Mouse (Mus musculus) intestine, embryonic 14.5 days (tissue): ENCODE measurements around the gene Ifitm1. TPM values are rescaled to one million over a fixed set of nuclear protein-coding genes. Genes with fewer than 3 reads are reported as not detected.

Source experiments
- ATAC-seq: fragments of 200-750 bp; cut with Nextera tagmentation; replicated peaks from 2 replicates; pipeline ENCODE4 v1.8.0; 2017; ENCODE audit warnings: low read depth, moderate number of reproducible peaks, moderate TSS enrichment, moderate library complexity; ENCODE audit not compliant: low FRiP score, low TSS enrichment
- DNase-seq: peaks from one replicate; pipeline ENCODE4 v3.0.0-alpha.2; 2018; ENCODE audit warnings: low spot score
- H3K27ac ChIP-seq: fragments of 300-500 bp; sonication (generic); 2 replicates; pipeline ENCODE4 v1.5.1; 2014; ENCODE audit warnings: low read depth, mild to moderate bottlenecking, control low read depth
- H3K27me3 ChIP-seq: fragments of 300-500 bp; sonication (generic); replicated peaks from 2 replicates; pipeline ENCODE4 v1.6.1; 2014; ENCODE audit warnings: low read length, control low read depth; ENCODE audit not compliant: control insufficient read depth, insufficient read depth
- H3K36me3 ChIP-seq: fragments of 300-500 bp; sonication (generic); 2 replicates; pipeline ENCODE4 v1.6.1; 2014; ENCODE audit warnings: low read length, control low read depth; ENCODE audit not compliant: control insufficient read depth, insufficient read depth
- H3K4me1 ChIP-seq: fragments of 300-500 bp; sonication (generic); replicated peaks from 2 replicates; pipeline ENCODE4 v1.6.1; 2014; ENCODE audit warnings: low read length, control low read depth, mixed read lengths; ENCODE audit not compliant: control insufficient read depth, insufficient read depth
- H3K4me2 ChIP-seq: fragments of 300-500 bp; sonication (generic); 2 replicates; pipeline ENCODE4 v1.6.1; 2014; ENCODE audit warnings: low read length
- H3K4me3 ChIP-seq: fragments of 300-500 bp; sonication (generic); 2 replicates; pipeline ENCODE4 v1.5.1; 2014; ENCODE audit warnings: low read depth, low read length, control low read depth, mixed read lengths
- H3K9ac ChIP-seq: fragments of 300-500 bp; sonication (generic); 2 replicates; pipeline ENCODE4 v1.6.1; 2014; ENCODE audit warnings: mild to moderate bottlenecking, low read length
- H3K9me3 ChIP-seq: fragments of 300-500 bp; sonication (generic); 2 replicates; pipeline ENCODE4 v1.6.1; 2016; ENCODE audit warnings: low read length, control low read depth; ENCODE audit not compliant: control insufficient read depth
- WGBS: fragments of 180-500 bp; shearing (Covaris S2); extraction: QIAGEN DNeasy Blood & Tissue Kit; methylation state at CpG from one replicate; pipeline ENCODE4 v1.1.7; 2014; 5-methylcytosine and 5-hydroxymethylcytosine counted together
- polyA plus RNA-seq: library from polyadenylated mRNA; unstranded; fragments of >200 nt; fragmentation: Nextera tagmentation; extraction: Ambion mirVana; gene quantifications from 2 replicates; pipeline ENCODE4 v1.2.1, GENCODE M21; 2014

Ifitm1 gene
- polyA plus RNA-seq, 1 experiment from 2014 or later = 198 TPM

DNA sequence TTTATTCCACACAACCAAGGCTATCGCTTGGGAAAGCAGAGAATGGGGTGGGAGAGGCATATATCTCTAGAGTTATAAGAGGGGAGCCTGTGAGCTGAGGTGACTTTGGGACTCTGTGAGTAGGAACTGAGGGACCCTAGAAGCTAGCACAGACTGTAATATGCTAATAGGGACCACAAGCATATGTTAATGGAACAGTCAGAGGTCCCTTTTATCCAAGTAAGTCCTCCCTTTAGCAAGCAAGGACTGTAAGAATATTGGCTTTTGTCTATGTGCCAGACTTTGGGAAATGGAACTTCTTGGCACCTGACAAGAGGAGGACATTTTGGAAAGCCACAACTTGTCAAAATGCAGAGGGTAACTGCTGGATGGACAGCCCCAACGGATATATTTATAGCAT lies 28.1 kb upstream of the Ifitm1 start:
- Histone ChIP-seq H3K27me3 (0 out of 2 replicates have a peak, but pooled peaks cover 3% of the 10 kb centered on the region), H3K4me3 (no peak overlapping the region), H3K9me3 (no peaks in the 10 kb centered on the region), H3K36me3 (peaks cover 3% of the 10 kb centered on the region; the same call in 1 of the 2 replicates), H3K4me1 (peaks cover 38% of the 10 kb centered on the region), H3K27ac (peak overlapping the region; percentile 88; the same call in 1 of the 2 replicates), H3K4me2 (no peak overlapping the region), H3K9ac (no peak overlapping the region)
- ATAC-seq (no peak), DNase-seq (no peak)
- 36% methylated on average over 2 of the region's 2 CpGs for WGBS

DNA sequence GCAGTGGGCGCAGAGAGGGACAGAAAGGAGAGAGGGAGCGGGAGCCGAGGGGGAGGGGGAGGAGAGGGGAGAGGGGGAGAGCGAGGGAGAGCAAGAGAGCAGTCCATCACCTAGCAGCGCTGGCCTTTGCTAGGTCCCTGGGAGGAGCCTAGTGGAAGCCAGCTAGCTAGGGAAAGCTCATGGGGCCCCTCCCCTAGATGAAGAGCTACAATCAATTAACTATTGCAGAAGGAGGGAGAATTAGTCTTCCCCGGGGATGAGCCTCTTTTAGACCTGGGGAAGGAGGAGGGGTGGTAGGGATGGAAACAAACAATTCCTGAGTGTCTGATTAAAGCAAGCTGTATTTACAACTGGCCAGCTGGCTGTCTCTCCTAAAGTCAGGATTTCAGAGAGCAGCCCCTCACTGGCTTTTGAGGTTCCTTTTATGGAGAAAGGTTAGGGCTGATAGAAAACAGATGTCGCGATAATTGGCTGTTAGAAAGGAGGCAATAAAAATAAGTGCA lies 27.3 kb upstream of the Ifitm1 start:
- H3K9me3 ChIP-seq = no peaks in the 10 kb centered on the region
- 0 out of 2 replicates have a peak, but pooled peaks cover 3% of the 10 kb centered on the region for H3K27me3 ChIP-seq
- peak overlapping the region; percentile 41 for H3K4me2 ChIP-seq
- 4% methylated on average over 8 of the region's 8 CpGs for WGBS
- ATAC-seq (peak; percentile 29; the same call in 1 of the 2 replicates), DNase-seq (peak; percentile 71)
- peak overlapping the region; percentile 88 for H3K27ac ChIP-seq
- H3K4me1 ChIP-seq = peaks cover 38% of the 10 kb centered on the region
- H3K4me3 ChIP-seq = no peak overlapping the region
- peaks cover 5% of the 10 kb centered on the region for H3K36me3 ChIP-seq
- no peak overlapping the region for H3K9ac ChIP-seq

DNA sequence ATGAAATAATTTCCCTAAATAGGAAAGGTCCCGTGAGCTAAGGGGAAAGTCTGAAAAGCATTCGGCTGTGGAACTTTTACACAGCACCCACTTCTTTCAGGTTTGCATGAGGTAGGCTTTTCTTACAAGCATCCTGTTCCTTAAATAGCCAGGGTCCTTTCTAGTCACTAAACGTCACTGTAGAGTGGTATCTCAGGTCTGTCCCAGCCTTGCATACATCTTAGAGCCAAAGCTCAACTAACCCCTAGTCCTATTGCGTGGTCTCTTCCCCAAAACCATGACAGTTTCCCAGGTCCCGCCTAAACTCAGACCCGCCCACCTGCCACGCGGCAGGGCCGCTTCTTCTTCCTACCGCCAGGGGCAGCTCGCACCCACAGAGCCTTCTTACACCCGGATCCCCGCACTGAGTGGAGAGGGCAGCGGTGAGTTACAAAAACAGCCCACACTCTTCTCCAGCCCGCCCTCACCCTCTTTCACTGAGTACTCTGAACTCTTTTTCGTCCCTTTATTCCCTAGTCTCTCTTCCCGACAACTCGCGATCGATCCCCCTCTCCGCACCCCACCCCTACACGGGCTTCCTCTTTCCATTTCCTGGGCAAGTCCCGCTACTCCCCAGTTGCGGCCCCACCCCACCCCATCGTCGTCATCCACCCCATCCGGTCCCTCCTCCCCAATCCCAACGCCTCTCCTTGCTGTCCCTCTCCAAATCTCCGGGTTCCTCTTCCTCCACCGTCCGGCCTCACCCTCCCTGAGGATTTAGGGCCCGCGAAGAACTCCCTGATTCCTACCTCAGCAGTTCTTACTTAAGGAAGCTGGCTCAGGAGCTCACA lies 25.6 kb upstream of the Ifitm1 start, which contains the start of gene Pgghg:
Pgghg (plus strand) TSS at position 170 of the 830 bp plus-strand sequence.
- Histone ChIP-seq H3K9ac (peak within 1 kb of the TSS; percentile 72), H3K36me3 (peaks cover 22% of the 10 kb centered on the region), H3K27ac (peak within 1 kb of the TSS; percentile 88), H3K4me2 (peak within 1 kb of the TSS; percentile 82), H3K27me3 (no peaks in the 10 kb centered on the region), H3K4me3 (peak within 1 kb of the TSS; percentile 54), H3K9me3 (no peaks in the 10 kb centered on the region), H3K4me1 (peaks cover 38% of the 10 kb centered on the region)
- DNase-seq = peak; percentile 95
- 3% methylated on average over 33 of the region's 33 CpGs for WGBS
- ATAC-seq = peak; percentile 87

DNA sequence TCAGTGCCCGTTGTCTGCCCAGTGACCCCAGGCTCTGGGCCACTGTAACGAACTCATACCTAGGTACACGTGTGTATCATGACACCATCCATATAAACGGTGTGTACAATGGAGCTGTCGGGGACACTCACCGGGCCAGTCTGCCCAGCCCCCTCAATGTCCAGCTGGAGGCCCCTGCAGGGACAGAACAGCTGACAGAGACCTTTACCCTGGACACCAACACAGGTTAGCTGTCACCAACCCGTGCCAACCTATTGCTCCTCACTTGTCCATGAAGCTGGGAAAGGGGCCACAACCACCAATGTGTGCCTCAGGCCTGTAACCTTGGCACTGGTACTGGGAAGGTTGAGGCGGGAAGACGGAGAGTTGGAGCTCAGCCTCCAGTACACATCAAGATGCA lies 24.7 kb upstream of the Ifitm1 start:
- no peaks in the 10 kb centered on the region for H3K27me3 ChIP-seq
- H3K4me1 ChIP-seq = peaks cover 38% of the 10 kb centered on the region

DNA sequence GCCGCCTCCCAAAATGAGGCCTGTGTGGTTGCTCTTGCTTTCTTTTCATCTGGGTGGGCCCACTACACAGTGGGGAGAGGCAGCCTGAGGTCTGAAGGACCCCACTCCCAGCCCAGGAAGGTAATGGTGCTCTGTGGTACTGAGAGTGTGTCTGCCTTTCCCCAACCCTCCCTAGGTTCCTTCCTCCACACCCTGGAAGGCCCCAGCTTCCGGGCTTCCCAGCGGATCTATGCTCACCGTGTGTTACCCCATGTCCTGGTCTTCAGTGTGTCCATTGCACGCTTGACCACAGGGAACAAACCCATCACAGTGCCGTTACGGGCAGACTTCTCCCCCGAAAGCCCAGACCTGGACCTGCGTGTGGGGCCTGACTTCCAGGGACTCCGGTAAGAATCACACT lies 24.2 kb upstream of the Ifitm1 start:
- Histone ChIP-seq H3K27ac (peak overlapping the region; percentile 88; the same call in 1 of the 2 replicates), H3K9ac (no peak overlapping the region; the same call in 1 of the 2 replicates), H3K27me3 (no peaks in the 10 kb centered on the region), H3K4me2 (peak overlapping the region; percentile 82), H3K4me1 (peaks cover 38% of the 10 kb centered on the region), H3K9me3 (no peaks in the 10 kb centered on the region), H3K36me3 (peaks cover 33% of the 10 kb centered on the region), H3K4me3 (peak overlapping the region; percentile 54; the same call in 1 of the 2 replicates)
- 88% methylated on average over 10 of the region's 10 CpGs for WGBS
- no peak for DNase-seq
- no peak for ATAC-seq

More for the DNA sequence above, 24.7 kb upstream of the Ifitm1 start:
- peak overlapping the region; percentile 72 for H3K9ac ChIP-seq
- WGBS = 48% methylated on average over 9 of the region's 9 CpGs
- H3K27ac ChIP-seq = peak overlapping the region; percentile 88
- peak overlapping the region; percentile 82 for H3K4me2 ChIP-seq
- no peak for DNase-seq
- ATAC-seq = 0 out of 2 replicates have a peak, but pooled peaks have one; percentile 3
- H3K9me3 ChIP-seq = no peaks in the 10 kb centered on the region
- peaks cover 29% of the 10 kb centered on the region for H3K36me3 ChIP-seq
- peak overlapping the region; percentile 54 for H3K4me3 ChIP-seq

DNA sequence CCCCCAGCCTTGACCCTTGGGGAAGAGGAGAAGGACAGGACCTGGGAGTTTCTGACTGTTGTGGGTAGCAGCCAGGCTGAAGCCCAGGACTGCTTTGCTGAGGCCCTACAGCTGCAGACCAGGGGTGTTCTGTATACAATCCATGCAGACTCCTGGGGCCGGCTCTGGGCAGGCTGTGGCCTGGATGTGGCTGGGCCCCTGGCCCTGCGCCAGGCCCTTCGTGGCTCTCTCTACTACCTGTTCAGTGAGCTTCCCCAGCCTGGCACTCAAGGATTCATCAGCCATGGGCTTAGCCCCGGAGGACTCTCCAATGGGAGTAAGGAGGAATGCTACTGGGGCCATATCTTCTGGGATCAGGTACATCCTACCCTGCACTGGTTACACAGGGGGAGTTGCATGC lies 23.7 kb upstream of the Ifitm1 start:
- 51% methylated on average over 4 of the region's 4 CpGs for WGBS
- Histone ChIP-seq H3K27me3 (no peaks in the 10 kb centered on the region), H3K9me3 (no peaks in the 10 kb centered on the region), H3K9ac (no peak overlapping the region), H3K27ac (peak overlapping the region; percentile 88; the same call in 1 of the 2 replicates), H3K4me2 (no peak overlapping the region), H3K36me3 (peaks cover 39% of the 10 kb centered on the region), H3K4me1 (peaks cover 38% of the 10 kb centered on the region), H3K4me3 (no peak overlapping the region)
- ATAC-seq (no peak), DNase-seq (no peak)

DNA sequence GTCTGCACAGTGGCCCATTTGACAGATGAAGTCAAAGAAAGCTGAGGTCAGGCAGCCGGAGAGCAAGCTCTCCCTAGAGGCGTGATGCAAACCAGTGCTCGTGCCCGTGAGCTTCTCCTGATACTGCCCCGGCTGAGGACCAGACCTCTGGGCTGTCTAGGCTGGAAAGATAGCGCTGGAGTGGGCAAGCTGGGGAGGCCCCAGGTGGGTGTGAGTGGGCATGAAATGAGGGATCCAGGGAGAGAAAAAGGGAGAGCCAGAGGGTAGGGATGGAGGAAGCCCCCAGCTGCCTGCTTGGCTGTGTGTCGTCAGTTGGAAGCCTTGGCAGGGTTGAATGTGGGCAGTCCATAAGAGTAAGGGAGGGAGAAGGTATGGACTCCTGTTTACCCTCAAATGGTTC lies 22.8 kb upstream of the Ifitm1 start:
- Histone ChIP-seq H3K4me3 (no peak overlapping the region), H3K36me3 (peaks cover 48% of the 10 kb centered on the region), H3K4me2 (no peak overlapping the region), H3K9me3 (no peaks in the 10 kb centered on the region), H3K27ac (no peak overlapping the region), H3K9ac (no peak overlapping the region), H3K4me1 (peaks cover 35% of the 10 kb centered on the region), H3K27me3 (no peaks in the 10 kb centered on the region)
- 92% methylated on average over 7 of the region's 7 CpGs for WGBS
- DNase-seq = no peak
- no peak for ATAC-seq

DNA sequence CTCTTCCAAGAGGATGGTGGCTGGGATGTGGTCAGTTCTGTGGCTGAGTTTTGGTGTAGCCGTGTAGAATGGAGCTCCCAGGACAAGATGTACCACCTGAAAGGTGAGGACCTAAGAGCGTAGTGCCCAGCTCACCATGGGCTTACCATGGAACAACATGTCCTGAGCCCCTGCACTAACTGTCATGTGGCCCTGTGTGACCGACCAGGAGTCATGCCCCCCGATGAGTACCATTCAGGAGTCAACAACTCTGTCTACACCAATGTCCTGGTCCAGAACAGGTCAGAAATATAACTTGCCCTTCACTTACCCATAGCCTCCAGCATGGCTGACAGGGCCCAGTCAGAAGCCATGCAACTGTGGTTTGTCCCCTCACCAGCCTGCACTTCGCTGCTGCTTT lies 21.8 kb upstream of the Ifitm1 start:
- 91% methylated on average over 5 of the region's 5 CpGs for WGBS
- Histone ChIP-seq H3K9me3 (no peaks in the 10 kb centered on the region), H3K4me3 (no peak overlapping the region), H3K27me3 (no peaks in the 10 kb centered on the region), H3K36me3 (peaks cover 55% of the 10 kb centered on the region), H3K27ac (no peak overlapping the region), H3K4me2 (no peak overlapping the region), H3K9ac (no peak overlapping the region), H3K4me1 (peaks cover 30% of the 10 kb centered on the region)
- no peak for DNase-seq
- no peak for ATAC-seq
